Mouse (Mus musculus): Measurements from ENCODE around the gene Ncam2. TPM values are rescaled to one million over a fixed set of nuclear protein-coding genes. Genes with fewer than 3 reads are reported as not detected.
A peak's percentile ranks its signal among the peaks of the same experiment; 100 is the strongest.

Ncam2 gene
- polyA plus RNA-seq, 1 experiment from 2014 or later = 10.6 TPM

DNA sequence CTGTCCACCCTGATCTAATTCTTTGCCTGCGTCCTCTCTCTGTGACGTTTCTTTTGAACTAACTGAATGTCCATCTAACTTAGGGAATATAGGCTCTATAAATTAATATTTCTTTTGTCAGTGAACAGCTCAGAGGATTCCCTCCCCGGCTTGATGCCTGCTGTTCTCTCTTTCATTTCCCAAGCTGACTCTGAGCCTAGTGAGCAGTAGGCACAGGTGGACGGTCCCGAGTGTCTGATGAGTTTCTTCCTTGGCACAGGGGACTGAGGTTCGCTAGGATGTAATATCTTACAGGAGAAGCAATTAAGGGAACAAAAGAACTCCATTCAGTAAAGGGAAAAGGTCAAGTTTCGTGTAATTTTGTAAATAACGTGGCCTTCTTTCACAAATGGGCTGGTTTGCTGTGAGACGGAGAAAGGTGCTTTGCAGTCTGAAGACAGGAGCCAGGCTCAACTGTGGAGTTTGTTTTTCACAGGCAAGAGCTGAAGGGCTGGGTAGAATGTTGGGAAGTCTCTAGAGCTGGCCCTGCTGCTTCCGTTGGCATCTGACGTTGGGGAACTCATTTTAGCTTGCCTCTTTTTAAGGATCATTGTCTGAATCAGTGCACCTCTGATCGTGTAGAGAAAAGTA, 4.0 kb downstream of the Ncam2 start:
- Histone ChIP-seq H3K4me2 (replicated peaks) (0 out of 2 replicates have a peak overlapping the region, but pooled peaks have one; percentile 7), H3K9ac (no peak overlapping the region), H3K9me3 (no peaks in the 10 kb centered on the region), H3K27me3 (replicated peaks) (no peaks in the 10 kb centered on the region), H3K4me3 (no peak overlapping the region), H3K36me3 (no peaks in the 10 kb centered on the region), H3K4me1 (0 out of 2 replicates have a peak, but pooled peaks cover 3% of the 10 kb centered on the region), H3K27ac (no peak overlapping the region)
- 69% methylated on average over 12 of the region's 12 CpGs for WGBS
- ATAC-seq (ENCODE audit: low FRiP score, low read depth) = no peak

GRCm38 (mm10) chr16:81221176-81221575, 20.7 kb downstream of the Ncam2 start:
- no peak for ATAC-seq (ENCODE audit: low FRiP score, low read depth)
- no peak overlapping the region for H3K4me3 ChIP-seq
- H3K9me3 ChIP-seq = no peaks in the 10 kb centered on the region
- H3K4me2 ChIP-seq (replicated peaks) = no peak overlapping the region
- 72% methylated on average over 3 of the region's 3 CpGs for WGBS
- no peak overlapping the region for H3K27ac ChIP-seq
- no peaks in the 10 kb centered on the region for H3K36me3 ChIP-seq
- H3K27me3 ChIP-seq (replicated peaks) = no peaks in the 10 kb centered on the region
- no peak overlapping the region for H3K9ac ChIP-seq
- no peaks in the 10 kb centered on the region for H3K4me1 ChIP-seq

GRCm38 (mm10) chr16:81223841-81224240, 23.3 kb downstream of the Ncam2 start:
- ATAC-seq (ENCODE audit: low FRiP score, low read depth) = peak; percentile 74
- H3K4me1 ChIP-seq = no peaks in the 10 kb centered on the region
- H3K4me2 ChIP-seq (replicated peaks) = no peak overlapping the region
- H3K9me3 ChIP-seq = no peaks in the 10 kb centered on the region
- H3K36me3 ChIP-seq = no peaks in the 10 kb centered on the region
- no peak overlapping the region for H3K27ac ChIP-seq
- H3K4me3 ChIP-seq = no peak overlapping the region
- H3K27me3 ChIP-seq (replicated peaks) = no peaks in the 10 kb centered on the region
- no peak overlapping the region for H3K9ac ChIP-seq
- WGBS = 37% methylated on average over 1 of the region's 1 CpGs

DNA sequence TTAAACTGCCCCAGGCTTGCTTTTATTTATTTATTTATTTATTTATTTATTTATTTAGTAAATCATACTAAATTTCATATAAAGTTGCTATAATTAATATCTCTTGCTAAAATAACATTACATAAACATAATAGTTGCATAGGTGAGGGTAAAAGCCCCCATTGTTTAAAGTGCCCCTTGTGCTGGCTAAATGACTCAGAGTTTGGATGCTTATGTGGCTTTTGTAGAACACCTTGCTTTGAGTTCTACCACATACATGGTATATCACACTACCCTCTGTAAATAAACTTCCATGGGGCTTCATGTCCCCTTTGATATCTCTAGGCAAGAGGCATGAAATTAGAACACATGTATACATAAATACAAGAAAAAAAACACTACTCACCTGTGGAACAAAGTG, 23.8 kb downstream of the Ncam2 start:
- Histone ChIP-seq H3K27me3 (replicated peaks) (no peaks in the 10 kb centered on the region), H3K4me2 (replicated peaks) (no peak overlapping the region), H3K9ac (no peak overlapping the region), H3K9me3 (no peaks in the 10 kb centered on the region), H3K4me1 (no peaks in the 10 kb centered on the region), H3K4me3 (no peak overlapping the region), H3K36me3 (no peaks in the 10 kb centered on the region), H3K27ac (no peak overlapping the region)
- ATAC-seq (ENCODE audit: low FRiP score, low read depth) = no peak; the same call in 1 of the 2 replicates

- H3K27ac ChIP-seq = no peak overlapping the region
- ATAC-seq (ENCODE audit: low FRiP score, low read depth) = 0 out of 2 replicates have a peak, but pooled peaks have one; percentile 53
- H3K9ac ChIP-seq = no peak overlapping the region
- H3K4me3 ChIP-seq = no peak overlapping the region
- no peaks in the 10 kb centered on the region for H3K9me3 ChIP-seq
- no peaks in the 10 kb centered on the region for H3K4me1 ChIP-seq
- H3K4me2 ChIP-seq (replicated peaks) = no peak overlapping the region
- H3K27me3 ChIP-seq (replicated peaks) = no peaks in the 10 kb centered on the region
- no peaks in the 10 kb centered on the region for H3K36me3 ChIP-seq
These were observed 54.4 kb downstream of the Ncam2 start for GRCm38 (mm10) chr16:81254875-81255274.

- Histone ChIP-seq H3K27me3 (replicated peaks) (no peaks in the 10 kb centered on the region), H3K27ac (no peak overlapping the region), H3K4me3 (no peak overlapping the region), H3K9ac (no peak overlapping the region), H3K4me1 (no peaks in the 10 kb centered on the region), H3K36me3 (no peaks in the 10 kb centered on the region), H3K4me2 (replicated peaks) (no peak overlapping the region), H3K9me3 (no peaks in the 10 kb centered on the region)
- no peak for ATAC-seq (ENCODE audit: low FRiP score, low read depth)
- WGBS = 97% methylated on average over 2 of the region's 2 CpGs
These were observed 59.9 kb downstream of the Ncam2 start for GRCm38 (mm10) chr16:81260429-81260828.

GRCm38 (mm10) chr16:81273597-81274360, 73.3 kb downstream of the Ncam2 start:
- Histone ChIP-seq H3K27ac (no peak overlapping the region), H3K4me1 (no peaks in the 10 kb centered on the region), H3K9ac (no peak overlapping the region), H3K4me3 (no peak overlapping the region), H3K9me3 (no peaks in the 10 kb centered on the region), H3K27me3 (replicated peaks) (no peaks in the 10 kb centered on the region), H3K4me2 (replicated peaks) (no peak overlapping the region), H3K36me3 (no peaks in the 10 kb centered on the region)
- ATAC-seq (ENCODE audit: low FRiP score, low read depth) = no peak
- WGBS = 84% methylated on average over 2 of the region's 2 CpGs

DNA sequence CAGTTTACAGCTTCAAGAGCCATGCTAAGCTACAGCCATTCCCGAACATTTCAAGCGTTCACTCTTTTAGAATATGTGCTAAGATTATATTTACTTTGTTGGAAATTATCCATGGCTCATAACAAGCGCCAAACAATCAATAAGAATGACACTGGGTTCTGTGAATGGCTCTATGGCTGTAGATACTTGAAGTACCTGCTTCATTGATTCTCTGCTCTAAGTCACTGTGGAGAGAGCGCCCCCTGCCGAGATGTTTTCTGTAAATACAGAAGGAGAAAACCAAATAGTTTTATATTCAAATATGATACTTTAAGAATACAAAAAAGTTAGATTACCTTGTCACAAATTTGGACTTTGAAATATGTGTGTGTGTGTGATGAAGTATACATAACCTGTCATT, 83.7 kb downstream of the Ncam2 start:
- Histone ChIP-seq H3K36me3 (no peaks in the 10 kb centered on the region), H3K9me3 (no peaks in the 10 kb centered on the region), H3K4me1 (no peaks in the 10 kb centered on the region), H3K9ac (no peak overlapping the region), H3K27ac (no peak overlapping the region), H3K4me3 (no peak overlapping the region), H3K27me3 (replicated peaks) (no peaks in the 10 kb centered on the region), H3K4me2 (replicated peaks) (no peak overlapping the region)
- 38% methylated on average over 5 of the region's 5 CpGs for WGBS
- no peak for ATAC-seq (ENCODE audit: low FRiP score, low read depth)

DNA sequence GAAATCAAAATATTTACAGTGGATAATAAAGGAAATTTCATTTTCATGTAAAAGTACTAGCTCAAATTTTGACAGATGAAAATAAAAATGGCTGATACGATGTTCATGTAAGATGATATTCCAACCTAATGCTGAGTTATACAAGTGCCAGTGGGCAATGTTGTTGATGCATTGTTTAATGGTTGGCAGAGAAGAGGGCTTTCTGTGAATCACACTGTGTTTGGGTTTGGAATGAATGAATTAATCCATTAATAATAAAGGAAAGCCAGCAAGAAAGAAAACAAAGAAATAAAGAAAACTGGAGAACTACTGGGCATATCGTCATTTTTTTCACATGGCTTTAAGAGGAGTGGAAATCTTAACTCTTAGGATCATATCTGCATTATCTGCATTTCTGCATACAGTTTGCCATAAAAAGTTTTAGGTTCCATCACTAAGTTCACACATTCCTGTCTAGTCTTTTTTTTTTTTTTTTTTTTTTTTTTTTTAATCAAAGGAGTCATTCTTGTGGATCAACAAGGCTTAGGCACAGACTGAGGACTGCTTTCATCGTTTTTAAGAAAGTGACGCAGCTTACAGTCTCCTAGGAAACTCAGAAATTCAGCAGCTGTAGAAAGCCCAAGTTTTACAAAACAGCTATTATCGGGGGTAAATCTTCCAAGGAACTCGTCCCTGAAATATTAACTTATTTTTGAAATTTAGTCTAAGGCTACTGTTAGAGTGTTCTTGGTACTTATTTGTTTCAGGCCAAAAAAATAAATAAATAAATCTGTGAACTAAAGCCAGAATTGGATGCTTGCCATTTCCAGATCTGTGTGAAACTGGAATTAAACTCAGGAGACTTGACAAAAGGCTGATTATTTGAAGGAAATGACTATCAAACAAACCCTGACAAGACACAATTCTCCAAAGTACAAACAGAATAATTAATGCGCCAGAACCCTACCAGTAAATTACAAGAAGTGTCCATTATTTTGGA, 84.7 kb downstream of the Ncam2 start:
- H3K4me3 ChIP-seq = no peak overlapping the region
- ATAC-seq (ENCODE audit: low FRiP score, low read depth) = no peak
- H3K9ac ChIP-seq = no peak overlapping the region
- no peak overlapping the region for H3K4me2 ChIP-seq (replicated peaks)
- no peaks in the 10 kb centered on the region for H3K4me1 ChIP-seq
- no peaks in the 10 kb centered on the region for H3K27me3 ChIP-seq (replicated peaks)
- H3K9me3 ChIP-seq = no peaks in the 10 kb centered on the region
- 68% methylated on average over 7 of the region's 7 CpGs for WGBS
- H3K36me3 ChIP-seq = no peaks in the 10 kb centered on the region
- H3K27ac ChIP-seq = no peak overlapping the region

GRCm38 (mm10) chr16:81285882-81286281, 85.4 kb downstream of the Ncam2 start:
- Histone ChIP-seq H3K4me3 (no peak overlapping the region), H3K9ac (no peak overlapping the region), H3K27me3 (replicated peaks) (no peaks in the 10 kb centered on the region), H3K4me2 (replicated peaks) (no peak overlapping the region), H3K36me3 (no peaks in the 10 kb centered on the region), H3K9me3 (no peaks in the 10 kb centered on the region), H3K4me1 (no peaks in the 10 kb centered on the region), H3K27ac (no peak overlapping the region)
- 88% methylated on average over 2 of the region's 2 CpGs for WGBS
- ATAC-seq (ENCODE audit: low FRiP score, low read depth) = no peak

DNA sequence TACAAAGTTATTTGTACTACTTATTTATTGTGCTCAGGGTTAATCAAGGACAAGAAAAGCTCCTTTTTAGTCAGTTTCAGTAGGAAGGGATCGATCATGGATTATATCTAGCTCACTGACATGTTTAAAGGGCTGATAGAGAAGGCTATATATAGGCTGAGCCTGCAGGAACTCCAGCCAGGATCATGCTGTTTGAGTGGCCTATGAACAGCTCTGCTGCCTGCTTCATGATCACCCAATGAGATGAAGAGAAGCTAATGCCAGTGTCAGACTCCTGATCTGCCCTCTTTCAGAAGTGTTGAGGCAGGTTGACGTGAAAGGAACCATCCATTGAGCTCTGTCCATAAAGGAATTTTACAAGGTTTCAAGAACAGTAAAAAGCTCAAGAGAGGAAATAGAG, 103.3 kb downstream of the Ncam2 start:
- Histone ChIP-seq H3K9me3 (no peaks in the 10 kb centered on the region), H3K4me2 (replicated peaks) (no peak overlapping the region), H3K27ac (no peak overlapping the region), H3K4me1 (no peaks in the 10 kb centered on the region), H3K36me3 (no peaks in the 10 kb centered on the region), H3K27me3 (replicated peaks) (no peaks in the 10 kb centered on the region), H3K4me3 (no peak overlapping the region), H3K9ac (no peak overlapping the region)
- no peak for ATAC-seq (ENCODE audit: low FRiP score, low read depth)
- WGBS = 80% methylated on average over 2 of the region's 2 CpGs

DNA sequence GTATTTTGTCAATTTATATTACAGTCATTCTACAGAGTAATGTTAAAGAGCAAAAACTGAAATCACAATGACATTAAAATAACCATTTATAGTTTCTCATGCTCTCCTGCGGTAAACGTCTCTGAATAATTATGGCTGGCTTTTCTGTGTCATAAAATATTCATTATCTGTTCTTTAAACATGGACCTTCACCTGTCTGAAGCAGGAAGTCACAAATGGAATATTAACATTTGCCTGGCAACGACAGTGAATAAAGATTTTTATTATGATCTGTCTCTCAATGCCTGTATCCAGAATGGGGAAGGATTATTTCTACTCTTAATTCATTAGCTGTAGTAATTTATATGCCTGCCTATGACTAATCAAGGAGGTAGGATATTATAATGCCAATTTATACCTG, 108.7 kb downstream of the Ncam2 start:
- H3K4me3 ChIP-seq = no peak overlapping the region
- no peak overlapping the region for H3K9ac ChIP-seq
- ATAC-seq (ENCODE audit: low FRiP score, low read depth) = no peak
- H3K9me3 ChIP-seq = no peaks in the 10 kb centered on the region
- H3K4me1 ChIP-seq = no peaks in the 10 kb centered on the region
- H3K4me2 ChIP-seq (replicated peaks) = no peak overlapping the region
- H3K36me3 ChIP-seq = no peaks in the 10 kb centered on the region
- H3K27me3 ChIP-seq (replicated peaks) = no peaks in the 10 kb centered on the region
- WGBS = 86% methylated on average over 3 of the region's 3 CpGs
- H3K27ac ChIP-seq = no peak overlapping the region
